Mouse (Mus musculus): ENCODE measurements at regions not wholly inside any gene's neighbourhood (a gene's known extent, or its start where the extent isn't known, plus 50 kb on each side); places are given as distances from the start of the nearest gene placed in this dataset.

GRCm38 (mm10) chr9:78925977-78926593 is 310.7 kb downstream of the Cd109 start:
- TF ChIP-seq EP300 (IDR thresholded peaks at IDR 0.05; ENCODE audit: insufficient read depth, low read depth, low read length) (no peak), CTCF (IDR thresholded peaks at IDR 0.05; ENCODE audit: low read depth, low read length) (no peak), POLR2A (IDR thresholded peaks at IDR 0.05; ENCODE audit: insufficient read depth, low read length) (no peak)
- Histone ChIP-seq H3K4me3 (ENCODE audit: low read depth, low read length) (no peak overlapping the region), H3K9ac (ENCODE audit: low read depth, poor library complexity, severe bottlenecking) (no peak overlapping the region), H3K36me3 (ENCODE audit: control insufficient read depth, insufficient read depth, low read length, poor library complexity, severe bottlenecking) (no peaks in the 10 kb centered on the region), H3K4me1 (ENCODE audit: control insufficient read depth, insufficient read depth, low read length) (no peaks in the 10 kb centered on the region), H3K9me3 (replicated peaks; ENCODE audit: control insufficient read depth, insufficient read depth, low read length, poor library complexity, severe bottlenecking) (no peaks in the 10 kb centered on the region), H3K27me3 (ENCODE audit: control insufficient read depth, insufficient read depth, low read length, poor library complexity, severe bottlenecking) (no peaks in the 10 kb centered on the region), H3K27ac (ENCODE audit: insufficient read depth, low read length) (no peak overlapping the region)

GRCm38 (mm10) chr9:78941648-78942047 is 326.3 kb downstream of the Cd109 start:
- no peaks in the 10 kb centered on the region for H3K9me3 ChIP-seq (replicated peaks; ENCODE audit: control insufficient read depth, insufficient read depth, low read length, poor library complexity, severe bottlenecking)
- no peak overlapping the region for H3K9ac ChIP-seq (ENCODE audit: low read depth, poor library complexity, severe bottlenecking)
- H3K27me3 ChIP-seq (ENCODE audit: control insufficient read depth, insufficient read depth, low read length, poor library complexity, severe bottlenecking): no peaks in the 10 kb centered on the region
- no peak overlapping the region for H3K4me3 ChIP-seq (ENCODE audit: low read depth, low read length)
- H3K27ac ChIP-seq (ENCODE audit: insufficient read depth, low read length): no peak overlapping the region
- TF ChIP-seq POLR2A (IDR thresholded peaks at IDR 0.05; ENCODE audit: insufficient read depth, low read length): no peak
- TF ChIP-seq CTCF (IDR thresholded peaks at IDR 0.05; ENCODE audit: low read depth, low read length): no peak
- no peak for TF ChIP-seq EP300 (IDR thresholded peaks at IDR 0.05; ENCODE audit: insufficient read depth, low read depth, low read length)
- no peaks in the 10 kb centered on the region for H3K4me1 ChIP-seq (ENCODE audit: control insufficient read depth, insufficient read depth, low read length)
- no peaks in the 10 kb centered on the region for H3K36me3 ChIP-seq (ENCODE audit: control insufficient read depth, insufficient read depth, low read length, poor library complexity, severe bottlenecking)

GRCm38 (mm10) chr9:78964813-78965212 is 349.5 kb downstream of the Cd109 start:
- H3K9ac ChIP-seq (ENCODE audit: low read depth, poor library complexity, severe bottlenecking): no peak overlapping the region
- H3K4me1 ChIP-seq (ENCODE audit: control insufficient read depth, insufficient read depth, low read length): no peaks in the 10 kb centered on the region
- no peaks in the 10 kb centered on the region for H3K36me3 ChIP-seq (ENCODE audit: control insufficient read depth, insufficient read depth, low read length, poor library complexity, severe bottlenecking)
- TF ChIP-seq EP300 (IDR thresholded peaks at IDR 0.05; ENCODE audit: insufficient read depth, low read depth, low read length): no peak
- no peaks in the 10 kb centered on the region for H3K9me3 ChIP-seq (replicated peaks; ENCODE audit: control insufficient read depth, insufficient read depth, low read length, poor library complexity, severe bottlenecking)
- H3K27ac ChIP-seq (ENCODE audit: insufficient read depth, low read length): no peak overlapping the region
- no peak overlapping the region for H3K4me3 ChIP-seq (ENCODE audit: low read depth, low read length)
- no peaks in the 10 kb centered on the region for H3K27me3 ChIP-seq (ENCODE audit: control insufficient read depth, insufficient read depth, low read length, poor library complexity, severe bottlenecking)

GRCm38 (mm10) chr9:78965226-78965950 is 350.0 kb downstream of the Cd109 start:
- no peaks in the 10 kb centered on the region for H3K4me1 ChIP-seq (ENCODE audit: control insufficient read depth, insufficient read depth, low read length)
- H3K9ac ChIP-seq (ENCODE audit: low read depth, poor library complexity, severe bottlenecking): no peak overlapping the region
- TF ChIP-seq EP300 (IDR thresholded peaks at IDR 0.05; ENCODE audit: insufficient read depth, low read depth, low read length): no peak
- no peak for TF ChIP-seq CTCF (IDR thresholded peaks at IDR 0.05; ENCODE audit: low read depth, low read length)
- TF ChIP-seq POLR2A (IDR thresholded peaks at IDR 0.05; ENCODE audit: insufficient read depth, low read length): no peak
- no peaks in the 10 kb centered on the region for H3K27me3 ChIP-seq (ENCODE audit: control insufficient read depth, insufficient read depth, low read length, poor library complexity, severe bottlenecking)
- H3K27ac ChIP-seq (ENCODE audit: insufficient read depth, low read length): no peak overlapping the region
- no peaks in the 10 kb centered on the region for H3K9me3 ChIP-seq (replicated peaks; ENCODE audit: control insufficient read depth, insufficient read depth, low read length, poor library complexity, severe bottlenecking)
- H3K4me3 ChIP-seq (ENCODE audit: low read depth, low read length): no peak overlapping the region
- no peaks in the 10 kb centered on the region for H3K36me3 ChIP-seq (ENCODE audit: control insufficient read depth, insufficient read depth, low read length, poor library complexity, severe bottlenecking)

- TF ChIP-seq POLR2A (IDR thresholded peaks at IDR 0.05; ENCODE audit: insufficient read depth, low read length): no peak
- no peak for TF ChIP-seq EP300 (IDR thresholded peaks at IDR 0.05; ENCODE audit: insufficient read depth, low read depth, low read length)
- no peak for TF ChIP-seq CTCF (IDR thresholded peaks at IDR 0.05; ENCODE audit: low read depth, low read length)
- H3K4me3 ChIP-seq (ENCODE audit: low read depth, low read length): no peak overlapping the region
- H3K4me1 ChIP-seq (ENCODE audit: control insufficient read depth, insufficient read depth, low read length): no peaks in the 10 kb centered on the region
- no peak overlapping the region for H3K9ac ChIP-seq (ENCODE audit: low read depth, poor library complexity, severe bottlenecking)
- H3K27ac ChIP-seq (ENCODE audit: insufficient read depth, low read length): no peak overlapping the region
- no peaks in the 10 kb centered on the region for H3K36me3 ChIP-seq (ENCODE audit: control insufficient read depth, insufficient read depth, low read length, poor library complexity, severe bottlenecking)
- no peaks in the 10 kb centered on the region for H3K27me3 ChIP-seq (ENCODE audit: control insufficient read depth, insufficient read depth, low read length, poor library complexity, severe bottlenecking)
- no peaks in the 10 kb centered on the region for H3K9me3 ChIP-seq (replicated peaks; ENCODE audit: control insufficient read depth, insufficient read depth, low read length, poor library complexity, severe bottlenecking)
Observed at GRCm38 (mm10) chr9:78971731-78972130, 356.4 kb downstream of the Cd109 start.

- H3K4me3 ChIP-seq (ENCODE audit: low read depth, low read length): no peak overlapping the region
- no peaks in the 10 kb centered on the region for H3K4me1 ChIP-seq (ENCODE audit: control insufficient read depth, insufficient read depth, low read length)
- no peak for TF ChIP-seq POLR2A (IDR thresholded peaks at IDR 0.05; ENCODE audit: insufficient read depth, low read length)
- H3K36me3 ChIP-seq (ENCODE audit: control insufficient read depth, insufficient read depth, low read length, poor library complexity, severe bottlenecking): no peaks in the 10 kb centered on the region
- no peaks in the 10 kb centered on the region for H3K27me3 ChIP-seq (ENCODE audit: control insufficient read depth, insufficient read depth, low read length, poor library complexity, severe bottlenecking)
- no peaks in the 10 kb centered on the region for H3K9me3 ChIP-seq (replicated peaks; ENCODE audit: control insufficient read depth, insufficient read depth, low read length, poor library complexity, severe bottlenecking)
- no peak overlapping the region for H3K27ac ChIP-seq (ENCODE audit: insufficient read depth, low read length)
- H3K9ac ChIP-seq (ENCODE audit: low read depth, poor library complexity, severe bottlenecking): no peak overlapping the region
Observed at GRCm38 (mm10) chr9:78983734-78984133, 368.4 kb downstream of the Cd109 start.

Measured in ES-Bruce4 (cell line).